Mouse (Mus musculus) heart, postnatal 0 days (tissue): ENCODE measurements at regions not wholly inside any gene's neighbourhood (a gene's known extent, or its start where the extent isn't known, plus 50 kb on each side); places are given as distances from the start of the nearest gene placed in this dataset.
"Not testable (repeated sequence)": the region's sequence is repeated elsewhere in the genome, so short reads cannot be mapped to it uniquely, and the experiment has no call there.

Experiments used
- CTCF ChIP-seq: IDR thresholded peaks from 2 replicates; pipeline ENCODE4 v1.5.1; 2016; ENCODE audit warnings: antibody characterized with exemption, control low read depth, low read depth
- EP300 ChIP-seq: IDR thresholded peaks from 2 replicates; pipeline ENCODE4 v1.6.1; 2016; ENCODE audit warnings: antibody characterized with exemption, low read depth

GRCm38 (mm10) chr16:65456948-65457347, 63.4 kb upstream of the Pou1f1 start:
- TF ChIP-seq CTCF, EP300: not testable (repeated sequence)
